Mouse (Mus musculus) mature B cell (primary cell): ENCODE measurements around the gene Csmd2.
"Not testable (repeated sequence)": the region's sequence is repeated elsewhere in the genome, so short reads cannot be mapped to it uniquely, and the experiment has no call there.

Source experiments
- in situ Hi-C: fragments of 300-500 bp; cut with MboI; formaldehyde crosslinking; loops from 2 replicates; pipeline ENCODE4 v1.14.3; 2019

Gene Csmd2

GRCm38 (mm10) chr4:128499980-128500379 is 512.3 kb downstream of the Csmd2 start:
- in situ Hi-C loops: no loop called here

DNA sequence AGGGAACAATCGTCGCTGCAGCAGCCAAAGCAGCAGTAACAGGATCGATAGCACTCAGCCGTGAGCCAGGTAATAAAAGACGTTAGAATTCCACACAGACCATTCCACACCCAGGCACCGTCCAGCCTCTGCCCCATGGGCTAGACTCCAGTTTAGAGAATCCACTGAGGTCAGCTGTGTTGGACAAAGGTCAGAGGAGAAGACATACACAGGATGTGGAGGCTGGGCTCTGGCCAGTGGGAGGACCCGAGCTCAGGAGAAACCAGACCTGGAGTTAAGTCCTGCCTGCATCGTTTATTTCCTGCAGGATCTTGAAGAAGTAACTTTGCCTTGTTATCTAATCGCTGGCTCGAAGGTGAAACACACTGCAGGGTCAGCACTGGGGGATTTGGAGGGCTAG is 519.2 kb downstream of the Csmd2 start:
- in situ Hi-C loops: no loop called here

DNA sequence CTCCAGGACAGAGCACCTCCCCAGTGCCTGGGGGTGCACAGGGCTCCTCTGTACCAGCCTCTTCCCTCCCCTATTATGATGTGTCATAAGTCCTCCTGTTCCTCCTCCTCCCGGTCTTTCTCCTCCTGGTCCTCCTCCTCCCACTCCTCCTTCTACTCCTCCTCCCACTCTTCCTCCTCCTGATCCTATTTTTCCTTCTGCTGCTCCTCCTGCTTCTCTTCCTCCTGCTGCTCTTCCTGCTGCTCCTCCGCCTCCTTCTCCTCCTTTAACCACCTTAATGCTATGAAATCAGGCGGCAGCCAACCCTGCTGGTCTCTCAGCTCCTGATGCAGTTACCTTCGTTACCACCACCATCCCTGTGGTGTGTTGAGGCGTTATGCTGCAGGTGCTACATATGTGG is 522.2 kb downstream of the Csmd2 start:
- in situ Hi-C loops: no loop called here

GRCm38 (mm10) chr4:128514496-128514895 is 526.8 kb downstream of the Csmd2 start:
- in situ Hi-C loops: no loop called here

DNA sequence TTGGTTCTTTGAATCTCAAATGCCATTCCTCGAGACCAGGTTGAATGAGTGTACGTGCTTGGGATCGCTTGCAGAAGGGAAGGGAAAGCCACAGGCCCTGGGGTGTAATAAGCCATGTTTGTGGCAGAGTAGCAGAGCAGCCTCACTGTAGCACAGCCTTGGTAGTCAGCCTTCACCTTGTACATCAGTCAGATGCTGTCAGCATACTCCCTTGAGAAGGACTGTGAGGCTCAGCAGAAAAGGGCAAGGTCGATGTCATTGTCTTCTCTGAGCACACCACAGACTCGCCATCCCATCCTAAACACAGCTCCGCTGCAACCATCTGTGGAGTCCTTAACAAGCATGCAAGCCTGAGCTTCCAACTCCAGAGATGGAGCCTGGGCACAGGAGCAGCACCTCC is 533.6 kb downstream of the Csmd2 start:
- in situ Hi-C loops: no loop called here

GRCm38 (mm10) chr4:128543378-128543777 is 555.7 kb downstream of the Csmd2 start:
- in situ Hi-C loops: no loop called here

DNA sequence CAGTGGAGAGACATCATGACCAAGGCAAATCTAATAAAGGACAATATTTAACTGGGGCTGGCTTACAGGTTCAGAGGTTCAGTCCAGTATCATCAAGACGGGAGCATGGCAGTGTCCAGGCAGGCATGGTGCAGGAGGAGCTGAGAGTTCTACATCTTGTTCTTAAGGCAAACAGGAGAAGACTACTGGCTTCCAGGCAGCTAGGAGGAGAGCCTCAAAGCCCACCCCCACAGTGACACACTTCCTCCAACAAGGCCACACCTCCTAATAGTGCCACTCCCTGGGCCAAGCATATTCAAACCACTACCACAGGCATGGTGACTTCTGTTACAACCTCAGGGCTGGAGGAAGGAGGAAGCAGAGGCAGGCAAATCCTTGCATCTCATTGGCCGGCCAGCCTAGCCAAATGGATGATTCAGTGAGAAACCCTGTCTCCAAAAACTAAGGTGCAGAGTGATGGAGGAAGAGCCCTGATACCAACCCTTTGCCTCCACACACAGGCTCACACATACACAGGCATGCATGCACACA is 556.4 kb downstream of the Csmd2 start:
- in situ Hi-C loops: not testable (repeated sequence)

DNA sequence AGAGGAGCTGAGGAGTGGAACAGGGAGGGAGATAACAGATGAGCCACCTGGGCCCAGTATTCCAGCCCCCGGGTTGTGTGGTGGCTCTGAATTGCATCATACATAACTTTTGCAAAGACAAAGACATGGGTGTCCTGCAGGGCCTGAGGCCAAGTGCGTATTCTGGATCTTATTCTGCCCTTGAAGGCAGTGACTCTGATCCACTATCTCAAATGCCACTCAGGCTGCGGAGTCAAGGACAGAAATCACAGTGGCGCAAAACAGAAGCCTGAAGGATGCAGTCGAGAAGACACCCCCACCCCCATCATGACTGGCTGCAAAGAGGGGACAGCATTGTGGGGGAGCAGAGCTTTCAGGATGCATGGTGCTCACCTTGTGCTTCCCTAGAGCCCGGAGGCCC is 563.1 kb downstream of the Csmd2 start:
- in situ Hi-C loops: no loop called here

DNA sequence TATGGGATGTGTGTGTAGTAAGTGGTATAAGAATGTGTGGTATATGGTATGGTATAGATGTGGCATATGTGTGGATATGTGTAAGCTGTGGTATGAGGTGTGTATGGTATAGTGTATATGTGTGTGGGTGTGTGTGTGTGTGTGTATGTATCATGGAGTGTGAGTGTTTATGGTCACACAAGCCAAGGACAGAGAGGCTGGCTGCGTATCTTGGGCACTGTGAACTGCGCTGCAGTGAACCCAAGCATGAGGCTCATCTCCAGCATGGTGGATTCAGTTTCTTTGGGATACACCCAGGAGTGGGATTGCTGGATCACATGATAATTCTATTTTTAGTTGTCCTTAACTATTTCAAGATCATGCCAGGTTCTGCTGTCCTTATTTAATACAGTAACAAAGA is 566.5 kb downstream of the Csmd2 start:
- in situ Hi-C loops: no loop called here

DNA sequence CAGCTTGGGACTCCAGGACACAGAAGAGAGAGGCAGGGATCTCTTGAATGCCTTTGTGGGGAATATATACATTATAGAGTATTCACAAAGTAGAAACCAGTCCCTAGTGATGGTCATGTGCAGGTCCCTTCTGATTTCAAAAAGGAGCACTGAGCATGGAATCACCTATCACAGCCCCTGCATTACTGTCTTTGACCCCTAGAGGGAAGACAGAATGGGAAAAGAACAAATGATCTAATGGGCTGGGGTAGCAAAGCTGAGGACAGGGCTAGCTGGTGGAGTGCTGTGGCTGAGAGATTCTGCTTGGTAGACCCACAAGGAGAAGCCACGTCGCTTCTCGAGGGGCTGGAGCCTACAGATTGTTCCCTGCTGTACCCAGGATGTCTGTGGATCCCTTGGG is 572.7 kb downstream of the Csmd2 start:
- in situ Hi-C loops: no loop called here

- in situ Hi-C loops: no loop called here
Observed at GRCm38 (mm10) chr4:128575811-128576210, 588.2 kb downstream of the Csmd2 start.

- in situ Hi-C loops: no loop called here
Observed at GRCm38 (mm10) chr4:128579182-128579581, 591.5 kb downstream of the Csmd2 start.

- in situ Hi-C loops: no loop called here
Observed at GRCm38 (mm10) chr4:128593286-128593685, 605.6 kb downstream of the Csmd2 start.

- in situ Hi-C loops: no loop called here
Observed at GRCm38 (mm10) chr4:128594062-128594461, 606.4 kb downstream of the Csmd2 start.

DNA sequence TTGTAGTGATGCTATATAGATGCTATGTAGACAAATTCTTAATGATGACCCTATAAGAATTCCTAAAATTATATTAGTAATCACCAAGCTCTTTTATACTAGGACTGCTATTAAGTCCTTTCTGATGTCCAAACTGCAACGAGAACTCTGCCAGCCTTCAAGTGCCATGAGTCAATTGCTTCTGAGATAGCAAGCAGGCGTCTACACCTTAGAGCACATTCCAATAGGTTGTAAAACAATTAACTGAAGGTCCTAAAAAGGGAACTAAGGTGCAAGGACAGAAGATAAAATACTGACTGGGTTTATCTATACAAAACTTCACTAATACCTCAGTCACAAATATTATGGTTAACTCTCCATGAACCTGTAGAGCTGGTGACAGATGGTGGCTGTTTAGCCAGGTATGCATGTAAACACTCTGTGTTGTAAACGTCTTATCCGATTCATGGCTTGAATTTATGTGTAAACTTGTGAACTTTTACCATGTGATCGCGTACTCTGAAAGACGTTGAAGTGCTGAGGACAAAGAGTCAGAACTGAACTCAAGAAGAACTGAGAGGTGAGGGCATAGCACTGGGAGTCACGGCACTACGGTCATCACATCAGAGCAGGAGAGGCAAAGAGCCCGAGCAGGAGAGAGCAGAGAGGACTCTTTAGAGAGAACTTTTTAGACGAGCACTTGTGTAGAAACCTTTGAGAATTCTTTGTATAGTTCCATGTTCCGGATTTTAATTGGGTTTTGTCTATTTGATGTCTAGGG is 610.3 kb downstream of the Csmd2 start:
- in situ Hi-C loops: no loop called here

- in situ Hi-C loops: no loop called here
Observed at GRCm38 (mm10) chr4:128606586-128606985, 618.9 kb downstream of the Csmd2 start.

- in situ Hi-C loops: no loop called here
Observed at GRCm38 (mm10) chr4:128607661-128608060, 620.0 kb downstream of the Csmd2 start.

DNA sequence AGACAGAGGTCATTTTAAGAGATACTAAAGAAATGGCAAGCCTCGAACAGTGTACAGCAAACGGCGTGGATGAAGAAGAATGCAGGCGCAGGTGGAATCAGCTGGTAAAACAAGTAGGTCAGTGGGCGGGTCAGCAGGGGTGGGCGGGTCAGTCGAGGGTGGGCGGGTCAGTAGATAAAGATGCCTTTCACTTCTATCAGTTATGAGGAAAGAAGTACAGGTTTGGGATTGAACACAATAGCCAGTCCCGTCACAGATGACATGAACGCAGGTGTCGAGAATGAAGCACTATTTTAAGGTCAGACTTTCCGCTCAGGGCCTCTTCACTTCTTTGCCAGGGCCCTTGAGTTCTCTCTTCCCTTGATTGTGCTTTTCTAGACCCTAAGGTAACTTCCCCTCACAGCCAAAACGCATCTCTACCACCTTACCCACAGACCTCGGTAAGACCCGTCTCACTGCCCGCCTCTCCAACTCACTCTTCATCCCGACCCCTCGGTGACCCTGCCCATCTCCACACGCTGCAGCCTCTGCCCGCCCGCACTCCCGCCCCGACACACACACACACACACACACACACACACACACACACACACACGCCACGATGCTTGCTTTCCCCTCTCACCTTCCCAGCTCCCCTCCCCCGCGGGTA is 621.7 kb downstream of the Csmd2 start:
- in situ Hi-C loops: no loop called here

- in situ Hi-C loops: no loop called here
Observed at GRCm38 (mm10) chr4:128609925-128610402, 622.3 kb downstream of the Csmd2 start, which contains the start of gene Zscan20. TSS of gene Zscan20 (minus strand) at chr4:128610098.

- in situ Hi-C loops: no loop called here
Observed at GRCm38 (mm10) chr4:128610706-128611105, 623.0 kb downstream of the Csmd2 start.

GRCm38 (mm10) chr4:128611726-128612125 is 624.1 kb downstream of the Csmd2 start:
- in situ Hi-C loops: not testable (repeated sequence)

GRCm38 (mm10) chr4:128613326-128613725 is 625.7 kb downstream of the Csmd2 start:
- in situ Hi-C loops: no loop called here

DNA sequence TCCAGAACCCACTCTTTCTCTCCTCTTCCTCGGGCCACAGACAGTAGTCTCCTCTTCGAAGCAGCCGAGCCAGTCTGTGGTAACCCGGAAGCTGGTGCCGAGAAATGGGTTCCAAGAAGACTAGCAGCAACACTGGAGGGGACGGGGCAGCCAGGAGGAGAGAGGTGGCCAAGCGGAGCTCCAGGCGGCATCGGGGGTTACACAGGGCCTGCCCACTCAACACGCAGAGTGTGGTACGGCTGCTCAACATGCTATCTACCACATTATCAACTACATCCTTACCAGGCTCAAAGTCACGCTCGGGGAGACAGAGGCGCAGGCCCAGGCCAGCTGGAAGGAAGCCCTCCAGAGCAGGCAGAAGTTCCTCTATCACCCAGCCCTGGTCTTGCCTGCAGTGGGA is 628.1 kb downstream of the Csmd2 start:
- in situ Hi-C loops: no loop called here
